Mouse (Mus musculus): ENCODE results near the gene Hsf4. TPM values are rescaled to one million over a fixed set of nuclear protein-coding genes. Genes with fewer than 3 reads are reported as not detected.

Gene Hsf4
- total and polyA plus RNA-seq, 2 experiments, result 4.4 to 11.0 TPM

DNA sequence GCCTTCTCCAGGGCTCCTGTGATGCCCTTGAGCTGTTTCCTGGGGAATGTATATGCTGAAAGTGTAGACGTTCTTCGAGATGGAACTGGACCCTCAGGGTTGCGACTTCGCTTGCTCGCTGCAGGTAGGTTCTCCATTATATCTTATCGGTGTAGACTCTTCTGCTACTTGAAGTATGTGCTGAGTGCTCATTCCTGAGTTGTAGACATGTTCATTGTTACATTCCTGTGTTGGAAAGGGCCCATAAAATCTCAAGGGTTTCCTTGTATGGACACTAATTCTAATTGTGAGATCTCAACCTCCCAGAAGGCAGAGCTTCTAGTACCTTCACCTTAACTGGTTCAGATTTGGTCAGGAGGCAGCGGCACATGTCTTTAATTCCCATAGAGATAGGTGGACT, 28.6 kb upstream of the Hsf4 start:
- no peak overlapping the region for H3K4me3 ChIP-seq (ENCODE audit: insufficient read depth, low read depth, low read length)
- H3K79me2 ChIP-seq (ENCODE audit: control insufficient read depth, insufficient read depth, low read length), result no peaks in the 10 kb centered on the region; the same call in 1 of the 2 replicates
- TF ChIP-seq POLR2A (IDR thresholded peaks at IDR 0.05; ENCODE audit: extremely low read depth, insufficient read depth, low read length) (no peak), CTCF (IDR thresholded peaks at IDR 0.05; ENCODE audit: low read depth, low read length) (no peak)
- no peak overlapping the region for H3K27ac ChIP-seq (replicated peaks; ENCODE audit: insufficient read depth, low read depth, low read length)
- peaks cover 75% of the 10 kb centered on the region for H3K36me3 ChIP-seq (ENCODE audit: control insufficient read depth, insufficient read depth, low read length)
- no peaks in the 10 kb centered on the region for H3K27me3 ChIP-seq (ENCODE audit: control insufficient read depth, insufficient read depth, low read length)
- no peak overlapping the region for H3K9ac ChIP-seq (ENCODE audit: low read depth, low read length)
- no peaks in the 10 kb centered on the region for H3K4me1 ChIP-seq (ENCODE audit: control insufficient read depth, insufficient read depth, low read length)
- no peak for DNase-seq (ENCODE audit: extremely low read depth, low read depth, low spot score)
- 98% methylated on average over 7 of the region's 7 CpGs for WGBS

DNA sequence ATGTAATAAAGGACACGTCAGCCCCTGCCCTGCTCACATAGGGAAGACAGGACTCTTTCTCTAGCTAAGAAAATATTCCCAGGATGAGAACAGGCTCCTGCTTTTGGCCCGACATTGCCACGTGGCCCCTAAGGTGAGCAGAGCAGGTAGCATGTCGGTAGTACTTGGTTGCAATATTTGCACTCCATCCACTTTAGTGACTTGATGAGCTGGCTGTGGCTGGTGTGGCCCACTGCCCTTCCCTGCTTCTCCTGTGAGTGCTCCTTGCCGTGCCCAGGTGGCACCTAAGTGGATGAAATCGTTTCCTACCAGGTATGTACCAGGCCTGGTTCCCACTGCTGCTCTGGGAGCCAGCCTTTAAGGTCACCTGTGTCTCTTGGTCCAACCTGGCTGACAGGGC, 17.6 kb upstream of the Hsf4 start:
- Histone ChIP-seq H3K27me3 (ENCODE audit: control insufficient read depth, insufficient read depth, low read length) (no peaks in the 10 kb centered on the region), H3K4me3 (ENCODE audit: insufficient read depth, low read depth, low read length) (no peak overlapping the region), H3K79me2 (ENCODE audit: control insufficient read depth, insufficient read depth, low read length) (no peaks in the 10 kb centered on the region), H3K4me1 (ENCODE audit: control insufficient read depth, insufficient read depth, low read length) (peaks cover 3% of the 10 kb centered on the region; the same call in 1 of the 2 replicates), H3K36me3 (ENCODE audit: control insufficient read depth, insufficient read depth, low read length) (peaks cover 56% of the 10 kb centered on the region), H3K27ac (replicated peaks; ENCODE audit: insufficient read depth, low read depth, low read length) (no peak overlapping the region), H3K9ac (ENCODE audit: low read depth, low read length) (no peak overlapping the region)
- 85% methylated on average over 6 of the region's 6 CpGs for WGBS
- DNase-seq (ENCODE audit: extremely low read depth, low read depth, low spot score), result no peak
- TF ChIP-seq CTCF (IDR thresholded peaks at IDR 0.05; ENCODE audit: low read depth, low read length) (no peak), POLR2A (IDR thresholded peaks at IDR 0.05; ENCODE audit: extremely low read depth, insufficient read depth, low read length) (no peak)

DNA sequence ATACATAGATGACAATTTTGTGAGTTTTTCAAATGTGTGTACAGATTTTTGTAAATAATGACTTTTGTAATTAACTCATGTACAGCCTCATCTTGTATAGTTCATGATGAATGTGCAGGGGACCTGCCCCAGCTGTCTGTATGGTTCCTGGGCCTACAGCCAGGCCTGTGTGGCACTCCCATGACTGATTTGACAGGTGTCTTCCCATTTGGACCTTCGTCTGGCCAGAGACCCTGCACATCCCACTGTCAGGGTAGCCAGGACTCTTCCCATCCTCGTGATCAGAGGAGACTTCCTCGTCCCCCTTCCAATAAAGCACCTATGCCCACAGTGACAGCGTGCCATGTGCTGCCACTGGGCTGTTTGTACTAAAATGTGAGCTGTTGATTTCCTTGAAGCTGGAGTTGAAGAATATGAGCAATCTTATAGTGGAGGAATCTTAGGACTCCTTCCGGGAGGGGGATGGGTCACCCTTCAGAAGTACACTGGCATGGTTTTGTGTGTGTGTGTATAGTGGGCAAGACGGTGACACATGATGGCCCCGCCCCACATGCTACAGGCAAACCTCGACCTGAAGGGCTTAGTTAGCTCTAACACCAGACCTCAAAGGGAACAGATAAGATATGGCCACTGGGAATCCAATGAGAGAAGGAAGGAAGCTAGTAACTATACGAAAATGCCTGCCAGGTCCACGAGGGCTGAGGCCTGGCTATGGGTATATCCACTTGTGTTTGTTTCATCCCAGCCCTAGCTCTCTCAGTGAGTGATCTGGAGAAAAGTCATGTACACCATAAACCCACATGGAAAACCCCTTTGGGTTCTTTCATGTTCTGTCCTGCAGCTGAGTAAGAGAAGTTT, 16.7 kb upstream of the Hsf4 start:
- Histone ChIP-seq H3K79me2 (ENCODE audit: control insufficient read depth, insufficient read depth, low read length) (no peaks in the 10 kb centered on the region), H3K4me1 (ENCODE audit: control insufficient read depth, insufficient read depth, low read length) (peaks cover 3% of the 10 kb centered on the region; the same call in 1 of the 2 replicates), H3K27me3 (ENCODE audit: control insufficient read depth, insufficient read depth, low read length) (no peaks in the 10 kb centered on the region), H3K4me3 (ENCODE audit: insufficient read depth, low read depth, low read length) (no peak overlapping the region), H3K36me3 (ENCODE audit: control insufficient read depth, insufficient read depth, low read length) (peaks cover 47% of the 10 kb centered on the region), H3K27ac (replicated peaks; ENCODE audit: insufficient read depth, low read depth, low read length) (no peak overlapping the region), H3K9ac (ENCODE audit: low read depth, low read length) (no peak overlapping the region)
- TF ChIP-seq POLR2A (IDR thresholded peaks at IDR 0.05; ENCODE audit: extremely low read depth, insufficient read depth, low read length) (no peak), CTCF (IDR thresholded peaks at IDR 0.05; ENCODE audit: low read depth, low read length) (no peak)
- no peak for DNase-seq (ENCODE audit: extremely low read depth, low read depth, low spot score)
- WGBS, result 83% methylated on average over 10 of the region's 10 CpGs

DNA sequence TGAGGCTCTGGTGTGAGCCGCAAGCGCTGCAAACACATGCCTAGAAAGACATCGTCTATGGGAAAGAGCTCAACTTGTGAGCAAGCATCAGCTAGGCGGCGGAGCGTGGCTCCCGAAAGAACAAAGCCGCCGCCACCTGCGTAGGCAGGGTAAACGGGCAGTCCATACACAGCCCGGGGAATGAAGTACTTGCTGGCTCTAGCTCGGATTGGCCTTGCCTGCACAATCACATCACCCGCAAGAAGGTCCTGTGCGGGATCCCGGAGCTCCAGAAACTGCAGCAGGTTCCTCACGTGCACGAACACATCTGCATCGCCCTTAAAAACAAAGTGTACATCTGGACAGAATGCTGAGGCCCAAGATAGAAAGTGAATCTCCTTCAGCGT, 15.8 kb upstream of the Hsf4 start:
- Histone ChIP-seq H3K36me3 (ENCODE audit: control insufficient read depth, insufficient read depth, low read length) (peaks cover 38% of the 10 kb centered on the region), H3K4me3 (ENCODE audit: insufficient read depth, low read depth, low read length) (no peak overlapping the region), H3K4me1 (ENCODE audit: control insufficient read depth, insufficient read depth, low read length) (peaks cover 3% of the 10 kb centered on the region; the same call in 1 of the 2 replicates), H3K27me3 (ENCODE audit: control insufficient read depth, insufficient read depth, low read length) (no peaks in the 10 kb centered on the region), H3K27ac (replicated peaks; ENCODE audit: insufficient read depth, low read depth, low read length) (no peak overlapping the region), H3K79me2 (ENCODE audit: control insufficient read depth, insufficient read depth, low read length) (no peaks in the 10 kb centered on the region), H3K9ac (ENCODE audit: low read depth, low read length) (no peak overlapping the region)
- WGBS, result 65% methylated on average over 20 of the region's 20 CpGs
- TF ChIP-seq POLR2A (IDR thresholded peaks at IDR 0.05; ENCODE audit: extremely low read depth, insufficient read depth, low read length) (no peak), CTCF (IDR thresholded peaks at IDR 0.05; ENCODE audit: low read depth, low read length) (no peak)
- DNase-seq (ENCODE audit: extremely low read depth, low read depth, low spot score), result no peak

DNA sequence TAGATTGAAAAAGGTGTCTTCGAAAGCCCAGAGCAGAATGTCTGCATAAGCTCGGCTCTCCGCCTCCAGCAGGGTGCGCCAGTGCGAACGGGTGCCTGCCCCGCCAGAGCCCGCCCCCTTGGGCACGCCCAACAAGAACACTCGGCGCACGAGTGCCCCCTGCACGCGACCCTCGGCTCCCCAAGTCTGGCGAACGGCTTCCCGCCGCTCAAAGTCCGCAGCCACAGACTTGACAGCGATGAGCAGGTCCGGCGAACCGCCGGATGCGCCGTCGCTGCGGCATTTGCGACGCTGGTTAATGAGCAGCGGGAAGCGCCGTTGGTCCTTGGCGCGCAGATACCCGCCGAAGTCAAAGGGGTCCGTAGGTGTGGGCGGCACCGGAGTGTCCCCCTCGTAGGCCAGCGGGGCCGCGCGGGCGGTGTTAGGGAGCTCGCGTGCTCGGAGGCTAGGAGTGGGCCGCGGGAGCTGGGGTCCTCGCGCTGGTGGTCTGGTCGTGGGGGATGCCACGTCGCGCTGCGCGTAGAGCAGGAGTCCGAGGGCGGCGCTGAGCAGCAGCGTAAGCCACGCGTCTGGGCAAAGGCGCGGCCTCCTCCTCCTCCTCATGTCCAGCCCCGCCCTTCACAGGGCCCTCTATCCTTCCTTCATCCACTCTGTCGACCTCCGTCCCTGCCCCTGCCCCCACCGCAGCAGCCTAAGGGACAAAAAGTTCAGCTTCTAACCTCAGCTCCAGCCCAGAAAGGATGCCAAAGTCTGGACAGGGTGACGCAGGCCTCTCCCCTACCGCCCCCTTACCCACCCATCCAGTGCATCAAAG, 15.2 kb upstream of the Hsf4 start:
- H3K27me3 ChIP-seq (ENCODE audit: control insufficient read depth, insufficient read depth, low read length), result no peaks in the 10 kb centered on the region
- peak; percentile 83 for TF ChIP-seq CTCF (IDR thresholded peaks at IDR 0.05; ENCODE audit: low read depth, low read length)
- TF ChIP-seq POLR2A (IDR thresholded peaks at IDR 0.05; ENCODE audit: extremely low read depth, insufficient read depth, low read length), result 0 out of 2 replicates have a peak, but pooled peaks have one; percentile 20
- no peaks in the 10 kb centered on the region for H3K79me2 ChIP-seq (ENCODE audit: control insufficient read depth, insufficient read depth, low read length)
- H3K36me3 ChIP-seq (ENCODE audit: control insufficient read depth, insufficient read depth, low read length), result peaks cover 33% of the 10 kb centered on the region
- H3K4me1 ChIP-seq (ENCODE audit: control insufficient read depth, insufficient read depth, low read length), result peaks cover 4% of the 10 kb centered on the region; the same call in 1 of the 2 replicates
- H3K4me3 ChIP-seq (ENCODE audit: insufficient read depth, low read depth, low read length), result peak overlapping the region; percentile 68
- 15% methylated on average over 74 of the region's 74 CpGs for WGBS
- H3K27ac ChIP-seq (replicated peaks; ENCODE audit: insufficient read depth, low read depth, low read length), result peak overlapping the region; percentile 13; the same call in 1 of the 2 replicates
- peak overlapping the region; percentile 50 for H3K9ac ChIP-seq (ENCODE audit: low read depth, low read length)
- DNase-seq (ENCODE audit: extremely low read depth, low read depth, low spot score), result peak; percentile 39
